Mouse (Mus musculus) stomach, embryonic 16.5 days (tissue): Measurements from ENCODE around the gene Tpi1. TPM values are rescaled to one million over a fixed set of nuclear protein-coding genes. Genes with fewer than 3 reads are reported as not detected.

ENCODE experiments used
- ATAC-seq: fragments of 200-750 bp; cut with Nextera tagmentation; 2 replicates; pipeline ENCODE4 v1.8.0; 2017; ENCODE audit warnings: moderate number of reproducible peaks, moderate TSS enrichment; ENCODE audit not compliant: insufficient read depth, low FRiP score
- H3K27ac ChIP-seq: fragments of 300-500 bp; sonication (generic); 2 replicates; pipeline ENCODE4 v1.5.1; 2014; ENCODE audit warnings: low read length
- H3K27me3 ChIP-seq: fragments of 300-500 bp; sonication (generic); 2 replicates; pipeline ENCODE4 v1.6.1; 2014; ENCODE audit warnings: low read length, control low read depth, mixed read lengths; ENCODE audit not compliant: control insufficient read depth, insufficient read depth
- H3K36me3 ChIP-seq: fragments of 300-500 bp; sonication (generic); 2 replicates; pipeline ENCODE4 v1.6.1; 2014; ENCODE audit warnings: low read length; ENCODE audit not compliant: control insufficient read depth, insufficient read depth
- H3K4me1 ChIP-seq: fragments of 300-500 bp; sonication (generic); 2 replicates; pipeline ENCODE4 v1.6.1; 2014; ENCODE audit warnings: low read length, control low read depth, mixed read lengths; ENCODE audit not compliant: control insufficient read depth, insufficient read depth
- H3K4me2 ChIP-seq: fragments of 300-500 bp; sonication (generic); 2 replicates; pipeline ENCODE4 v1.6.1; 2014; ENCODE audit warnings: low read depth, low read length, mixed read lengths
- H3K4me3 ChIP-seq: fragments of 300-500 bp; sonication (generic); replicated peaks from 2 replicates; pipeline ENCODE4 v1.5.1; 2014; ENCODE audit warnings: mild to moderate bottlenecking, low read length
- H3K9ac ChIP-seq: fragments of 300-500 bp; sonication (generic); 2 replicates; pipeline ENCODE4 v1.6.1; 2014; ENCODE audit warnings: low read length
- H3K9me3 ChIP-seq: fragments of 300-500 bp; sonication (generic); replicated peaks from 2 replicates; pipeline ENCODE4 v1.6.1; 2016; ENCODE audit warnings: low read length, control low read depth; ENCODE audit not compliant: control insufficient read depth
- WGBS: fragments of 180-500 bp; shearing (Covaris S2); extraction: QIAGEN DNeasy Blood & Tissue Kit; methylation state at CpG from one replicate; pipeline ENCODE4 v1.1.7; 2014; 5-methylcytosine and 5-hydroxymethylcytosine counted together
- polyA plus RNA-seq: library from polyadenylated mRNA; unstranded; fragments of >200 nt; fragmentation: Nextera tagmentation; extraction: Ambion mirVana; gene quantifications from 2 replicates; pipeline ENCODE4 v1.2.1, GENCODE M21; 2015

Gene Tpi1
- 938 and 959 TPM in 2 replicates for polyA plus RNA-seq

DNA sequence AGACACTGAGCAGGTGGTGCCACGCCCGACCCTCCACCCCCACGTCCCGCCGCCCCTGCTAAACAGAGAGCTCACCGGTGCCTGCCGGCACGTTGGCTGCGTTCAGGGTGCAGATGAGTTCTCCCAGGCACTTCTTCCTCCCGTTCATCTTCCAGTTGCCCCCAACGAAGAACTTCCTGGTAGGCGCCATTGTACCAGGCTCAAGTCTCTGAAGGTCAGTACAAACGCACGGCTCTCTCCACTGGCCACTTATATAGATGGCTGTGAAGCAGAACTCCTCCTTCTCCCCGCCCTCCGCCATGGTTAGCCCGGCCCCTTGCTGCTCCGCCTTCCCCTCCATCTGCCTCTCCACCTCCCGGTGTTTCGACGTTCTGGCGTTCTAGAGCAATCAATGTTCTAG is at the start of gene Tpi1:
Gene Tpi1 (minus strand): TSS at position 364 of the 400 bp plus-strand sequence.
- H3K4me3 ChIP-seq: peak within 1 kb of the TSS; percentile 82
- H3K9me3 ChIP-seq: no peaks in the 10 kb centered on the region
- 1% methylated on average over 22 of the region's 22 CpGs for WGBS
- no peaks in the 10 kb centered on the region for H3K27me3 ChIP-seq
- H3K36me3 ChIP-seq: peaks cover 17% of the 10 kb centered on the region
- peak within 1 kb of the TSS; percentile 95 for H3K9ac ChIP-seq
- peaks cover 30% of the 10 kb centered on the region for H3K4me1 ChIP-seq
- H3K4me2 ChIP-seq: peak within 1 kb of the TSS; percentile 95
- ATAC-seq: peak; percentile 92
- H3K27ac ChIP-seq: peak within 1 kb of the TSS; percentile 97

DNA sequence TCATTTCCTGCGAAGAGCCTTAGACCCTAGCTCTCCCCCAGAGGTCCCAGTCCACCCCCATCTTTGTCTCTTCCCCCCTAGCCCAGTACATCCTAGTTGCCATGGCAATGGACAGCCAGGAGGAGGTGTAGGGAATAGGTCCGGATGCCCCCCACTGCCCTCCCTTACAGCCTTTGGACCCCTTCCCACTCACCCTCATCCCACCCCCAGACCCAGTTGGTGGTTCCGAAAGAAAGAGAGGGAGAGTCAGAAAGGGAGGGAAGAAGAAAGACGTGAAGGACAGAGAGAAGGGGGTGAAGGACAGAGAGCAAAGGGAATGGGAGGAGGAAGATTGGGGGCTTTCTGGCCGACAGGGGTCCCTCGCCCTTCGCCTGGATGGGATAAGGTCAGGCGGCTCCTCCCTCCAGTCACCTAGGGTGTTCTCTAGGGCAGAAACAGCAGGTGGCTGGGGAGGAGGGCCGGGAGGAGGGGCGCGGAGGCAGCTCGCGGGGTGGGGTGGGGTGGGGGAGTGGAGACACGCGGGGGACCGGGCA is 49.1 kb upstream of the Tpi1 start:
- ATAC-seq: peak; percentile 4; the same call in 1 of the 2 replicates
- H3K9me3 ChIP-seq: no peaks in the 10 kb centered on the region
- peaks cover 9% of the 10 kb centered on the region for H3K4me1 ChIP-seq
- H3K27me3 ChIP-seq: peaks cover 12% of the 10 kb centered on the region; the same call in 1 of the 2 replicates
- H3K36me3 ChIP-seq: no peaks in the 10 kb centered on the region
- peak overlapping the region; percentile 60 for H3K4me3 ChIP-seq
- H3K27ac ChIP-seq: no peak overlapping the region
- H3K4me2 ChIP-seq: peak overlapping the region; percentile 92
- peak overlapping the region; percentile 82 for H3K9ac ChIP-seq
- WGBS: 2% methylated on average over 13 of the region's 16 CpGs

DNA sequence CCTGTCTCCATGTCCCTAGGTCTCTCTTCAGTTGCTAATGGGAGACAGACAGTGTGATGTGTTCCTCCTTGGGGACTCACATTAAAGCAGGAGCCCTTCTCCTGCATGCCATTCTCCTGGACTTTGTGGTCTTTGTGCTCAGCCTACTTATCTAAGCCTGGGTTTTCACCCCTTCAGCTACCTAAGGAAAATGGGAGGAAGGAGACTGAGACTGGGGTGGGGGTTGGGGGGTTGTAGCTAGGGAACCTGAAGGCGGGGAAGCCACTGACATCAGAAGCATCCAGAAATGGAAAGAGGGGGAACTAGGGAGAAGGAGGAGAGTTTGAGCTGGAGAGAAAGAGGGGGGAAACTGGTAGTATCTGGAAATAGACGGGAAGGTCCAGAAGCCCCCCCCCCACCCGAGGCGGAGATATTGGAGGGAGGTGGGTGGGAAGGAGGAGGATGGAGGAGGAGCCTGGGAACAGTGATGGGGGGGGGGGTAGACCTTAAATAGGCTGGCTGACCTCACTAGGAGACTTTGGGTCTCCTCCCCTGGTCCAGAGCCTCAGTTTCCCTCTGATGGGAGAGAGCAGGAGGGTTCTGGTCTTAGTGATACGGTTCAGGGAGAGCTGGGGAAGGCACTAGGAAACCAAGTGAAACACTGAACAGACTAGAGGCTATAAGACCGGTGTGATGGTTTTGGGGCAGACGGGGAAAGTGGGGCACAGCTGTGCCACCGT is 48.5 kb upstream of the Tpi1 start:
- Histone ChIP-seq H3K36me3 (no peaks in the 10 kb centered on the region), H3K9me3 (no peaks in the 10 kb centered on the region), H3K4me2 (peak overlapping the region; percentile 92; the same call in 1 of the 2 replicates), H3K9ac (no peak overlapping the region), H3K4me1 (peaks cover 15% of the 10 kb centered on the region), H3K4me3 (peak overlapping the region; percentile 60), H3K27me3 (peaks cover 12% of the 10 kb centered on the region; the same call in 1 of the 2 replicates), H3K27ac (no peak overlapping the region)
- 15% methylated on average over 8 of the region's 8 CpGs for WGBS
- ATAC-seq: no peak

GRCm38 (mm10) chr6:124861802-124862201 is 47.7 kb upstream of the Tpi1 start:
- H3K27ac ChIP-seq: no peak overlapping the region
- no peak overlapping the region for H3K9ac ChIP-seq
- H3K27me3 ChIP-seq: peaks cover 12% of the 10 kb centered on the region; the same call in 1 of the 2 replicates
- H3K36me3 ChIP-seq: no peaks in the 10 kb centered on the region
- peaks cover 15% of the 10 kb centered on the region for H3K4me1 ChIP-seq
- WGBS: 31% methylated on average over 3 of the region's 3 CpGs
- no peak for ATAC-seq
- H3K4me3 ChIP-seq: no peak overlapping the region
- H3K4me2 ChIP-seq: no peak overlapping the region
- no peaks in the 10 kb centered on the region for H3K9me3 ChIP-seq

- no peaks in the 10 kb centered on the region for H3K36me3 ChIP-seq
- no peak overlapping the region for H3K4me2 ChIP-seq
- no peak overlapping the region for H3K27ac ChIP-seq
- no peak overlapping the region for H3K9ac ChIP-seq
- ATAC-seq: no peak
- no peaks in the 10 kb centered on the region for H3K9me3 ChIP-seq
- H3K27me3 ChIP-seq: peaks cover 12% of the 10 kb centered on the region; the same call in 1 of the 2 replicates
- H3K4me1 ChIP-seq: peaks cover 17% of the 10 kb centered on the region
- WGBS: 79% methylated on average over 19 of the region's 19 CpGs
- H3K4me3 ChIP-seq: no peak overlapping the region
Measured at GRCm38 (mm10) chr6:124861266-124861665, 47.2 kb upstream of the Tpi1 start.

- Histone ChIP-seq H3K9me3 (no peaks in the 10 kb centered on the region), H3K4me2 (no peak overlapping the region), H3K9ac (no peak overlapping the region), H3K27me3 (peaks cover 12% of the 10 kb centered on the region; the same call in 1 of the 2 replicates), H3K4me1 (peaks cover 24% of the 10 kb centered on the region), H3K4me3 (no peak overlapping the region), H3K27ac (no peak overlapping the region), H3K36me3 (no peaks in the 10 kb centered on the region)
- 84% methylated on average over 9 of the region's 9 CpGs for WGBS
- no peak for ATAC-seq
Measured at GRCm38 (mm10) chr6:124860511-124860910, 46.4 kb upstream of the Tpi1 start.

- Histone ChIP-seq H3K4me2 (no peak overlapping the region), H3K4me1 (peaks cover 24% of the 10 kb centered on the region), H3K27me3 (peaks cover 8% of the 10 kb centered on the region; the same call in 1 of the 2 replicates), H3K9ac (peak overlapping the region; percentile 51; the same call in 1 of the 2 replicates), H3K4me3 (no peak overlapping the region), H3K36me3 (no peaks in the 10 kb centered on the region), H3K27ac (no peak overlapping the region), H3K9me3 (no peaks in the 10 kb centered on the region)
- 5% methylated on average over 12 of the region's 12 CpGs for WGBS
- ATAC-seq: no peak
Measured at GRCm38 (mm10) chr6:124859725-124860124, 45.6 kb upstream of the Tpi1 start.

GRCm38 (mm10) chr6:124858561-124859318 is 44.6 kb upstream of the Tpi1 start:
- H3K4me2 ChIP-seq: peak overlapping the region; percentile 81
- peaks cover 8% of the 10 kb centered on the region; the same call in 1 of the 2 replicates for H3K27me3 ChIP-seq
- 72% methylated on average over 27 of the region's 28 CpGs for WGBS
- no peak overlapping the region for H3K4me3 ChIP-seq
- H3K4me1 ChIP-seq: peaks cover 19% of the 10 kb centered on the region
- no peaks in the 10 kb centered on the region for H3K9me3 ChIP-seq
- peak overlapping the region; percentile 94; the same call in 1 of the 2 replicates for H3K9ac ChIP-seq
- no peaks in the 10 kb centered on the region for H3K36me3 ChIP-seq
- no peak overlapping the region for H3K27ac ChIP-seq
- ATAC-seq: no peak
